Mouse (Mus musculus) heart, postnatal 0 days (tissue): ENCODE results near the gene Ticam1. TPM values are rescaled to one million over a fixed set of nuclear protein-coding genes. Genes with fewer than 3 reads are reported as not detected.

Source experiments
- ATAC-seq: fragments of 200-750 bp; cut with Nextera tagmentation; 2 replicates; pipeline ENCODE4 v1.8.0; 2017; ENCODE audit warnings: low read depth, moderate number of reproducible peaks, moderate library complexity; ENCODE audit not compliant: insufficient read depth
- DNase-seq: peaks from one replicate; pipeline ENCODE4 v3.0.0-alpha.2; 2016; ENCODE audit warnings: low spot score
- H3K27ac ChIP-seq: fragments of 300-500 bp; sonication (generic); 2 replicates; pipeline ENCODE4 v1.5.1; 2014; ENCODE audit warnings: low read depth, mild to moderate bottlenecking
- H3K27me3 ChIP-seq: fragments of 300-500 bp; sonication (generic); 2 replicates; pipeline ENCODE4 v1.6.1; 2014; ENCODE audit warnings: low read length, mixed read lengths; ENCODE audit not compliant: control insufficient read depth, insufficient read depth
- H3K36me3 ChIP-seq: fragments of 300-500 bp; sonication (generic); replicated peaks from 2 replicates; pipeline ENCODE4 v1.6.1; 2014; ENCODE audit warnings: low read length, mixed read lengths; ENCODE audit not compliant: control insufficient read depth, insufficient read depth
- H3K4me1 ChIP-seq: fragments of 300-500 bp; sonication (generic); 2 replicates; pipeline ENCODE4 v1.6.1; 2014; ENCODE audit warnings: antibody characterized with exemption; ENCODE audit not compliant: control insufficient read depth, insufficient read depth
- H3K4me2 ChIP-seq: fragments of 300-500 bp; sonication (generic); 2 replicates; pipeline ENCODE4 v1.6.1; 2014; ENCODE audit warnings: low read depth, mild to moderate bottlenecking, low read length, moderate library complexity
- H3K4me3 ChIP-seq: fragments of 300-500 bp; sonication (generic); 2 replicates; pipeline ENCODE4 v1.5.1; 2014; ENCODE audit warnings: low read depth, low read length
- H3K9ac ChIP-seq: fragments of 300-500 bp; sonication (generic); replicated peaks from 2 replicates; pipeline ENCODE4 v1.6.1; 2014; ENCODE audit warnings: low read depth, low read length, mixed read lengths
- H3K9me3 ChIP-seq: fragments of 300-500 bp; sonication (generic); replicated peaks from 2 replicates; pipeline ENCODE4 v1.6.1; 2016; ENCODE audit warnings: low read length; ENCODE audit not compliant: control insufficient read depth
- CTCF ChIP-seq: IDR thresholded peaks from 2 replicates; pipeline ENCODE4 v1.5.1; 2016; ENCODE audit warnings: antibody characterized with exemption, control low read depth, low read depth
- EP300 ChIP-seq: IDR thresholded peaks from 2 replicates; pipeline ENCODE4 v1.6.1; 2016; ENCODE audit warnings: antibody characterized with exemption, low read depth
- WGBS: fragments of 180-500 bp; shearing (Covaris S2); extraction: QIAGEN DNeasy Blood & Tissue Kit; methylation state at CpG from one replicate; pipeline ENCODE4 v1.1.7; 2014; 5-methylcytosine and 5-hydroxymethylcytosine counted together
- polyA plus RNA-seq: library from polyadenylated mRNA; unstranded; fragments of >200 nt; fragmentation: Nextera tagmentation; extraction: Ambion mirVana; gene quantifications from 2 replicates; pipeline ENCODE4 v1.2.1, GENCODE M21; 2015
- total RNA-seq: library from RNA; depleted of rRNA; stranded (reverse); fragments of >200 nt; gene quantifications from 2 replicates; pipeline ENCODE4 v1.2.3, GENCODE M21; 2014; ENCODE audit warnings: low replicate concordance; rRNA removed

The Ticam1 gene
- total RNA-seq (12.3 and 13.8 TPM in 2 replicates), polyA plus RNA-seq (4.4 and 4.6 TPM in 2 replicates)

- TF ChIP-seq CTCF (peak; percentile 39), EP300 (peak; percentile 97)
- ATAC-seq (peak; percentile 95), DNase-seq (peak; percentile 99)
- Histone ChIP-seq H3K9ac (peak within 1 kb of the TSS; percentile 86), H3K4me2 (peak within 1 kb of the TSS; percentile 80), H3K27ac (peak within 1 kb of the TSS; percentile 91), H3K27me3 (no peaks in the 10 kb centered on the region), H3K9me3 (no peaks in the 10 kb centered on the region), H3K4me3 (peak within 1 kb of the TSS; percentile 71), H3K36me3 (peaks cover 42% of the 10 kb centered on the region), H3K4me1 (peaks cover 23% of the 10 kb centered on the region; the same call in 1 of the 2 replicates)
- WGBS, result 3% methylated on average over 18 of the region's 21 CpGs
These were observed at the start of gene Ticam1 for GRCm38 (mm10) chr17:56276643-56277566. TSS of gene Ticam1 (minus strand) at chr17:56276786.

DNA sequence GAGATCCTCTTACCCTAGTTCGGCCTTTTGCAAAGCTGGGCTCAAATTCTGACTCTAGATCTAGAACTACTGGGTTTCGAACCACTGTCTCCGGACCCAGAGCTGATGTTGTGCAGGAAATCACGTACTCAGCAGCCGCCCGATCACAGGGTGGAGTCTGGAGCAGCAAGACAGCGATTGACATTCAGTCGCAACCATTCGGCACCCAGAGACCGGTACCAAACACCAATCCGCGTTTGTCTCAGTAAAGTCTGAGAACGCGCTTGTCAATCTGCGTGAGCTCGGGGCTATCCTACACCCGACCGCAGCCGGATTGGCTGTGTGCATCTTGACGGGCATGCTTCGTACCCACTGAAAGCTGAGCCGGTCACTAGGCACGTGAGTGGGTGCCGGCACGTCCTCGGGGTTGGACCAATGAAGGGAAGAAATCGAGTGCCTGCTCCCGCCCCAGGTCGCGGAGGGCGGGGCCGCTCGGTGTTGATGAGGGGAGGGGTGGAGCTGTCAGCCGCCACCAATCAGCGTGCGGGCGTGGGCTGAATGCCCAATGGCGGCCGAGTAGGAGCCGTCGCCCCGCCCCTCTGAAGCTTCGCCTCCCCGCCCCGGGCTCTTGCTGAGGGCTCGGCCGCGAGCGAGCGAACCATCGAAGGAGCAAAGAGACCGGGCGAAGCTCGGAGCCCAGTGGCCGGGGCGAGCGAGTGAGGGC, 49.0 kb upstream of the Ticam1 start, which contains the start of gene Kdm4b:
TSS of gene Kdm4b (plus strand) at position 613 of the 703 bp plus-strand sequence.
- under 1% methylated on average over 54 of the region's 57 CpGs for WGBS
- Histone ChIP-seq H3K4me1 (peaks cover 33% of the 10 kb centered on the region), H3K9me3 (no peaks in the 10 kb centered on the region), H3K4me3 (peak within 1 kb of the TSS; percentile 93), H3K27ac (peak within 1 kb of the TSS; percentile 99), H3K36me3 (peaks cover 15% of the 10 kb centered on the region), H3K9ac (peak within 1 kb of the TSS; percentile 94), H3K27me3 (no peaks in the 10 kb centered on the region), H3K4me2 (peak within 1 kb of the TSS; percentile 88)
- peak; percentile 1; the same call in 1 of the 2 replicates for TF ChIP-seq CTCF
- TF ChIP-seq EP300, result no peak; the same call in 1 of the 2 replicates
- peak; percentile 97 for ATAC-seq
- peak; percentile 99 for DNase-seq

DNA sequence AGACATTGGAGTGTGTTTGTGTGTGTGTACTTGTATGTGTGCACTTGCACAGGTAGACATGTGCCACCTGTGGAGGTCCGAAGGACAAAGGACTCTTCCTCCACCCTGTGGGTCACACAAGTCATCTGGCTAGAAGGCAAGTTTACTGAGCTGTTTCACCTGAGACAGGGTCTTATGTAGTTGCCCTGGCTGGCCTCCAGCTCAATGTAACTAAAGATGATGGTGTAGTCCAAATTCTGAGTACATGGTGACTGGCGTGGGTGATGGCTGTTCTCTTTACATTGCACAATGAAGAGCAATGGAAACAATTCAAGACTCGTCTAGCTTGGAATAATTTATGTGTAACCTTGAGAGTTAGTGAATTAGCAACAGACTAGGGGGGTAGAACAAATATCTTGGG, 47.8 kb upstream of the Ticam1 start:
- Histone ChIP-seq H3K4me3 (no peak overlapping the region), H3K4me1 (peaks cover 24% of the 10 kb centered on the region)

GRCm38 (mm10) chr17:56309191-56309945, 32.8 kb upstream of the Ticam1 start:
- Histone ChIP-seq H3K27me3 (no peaks in the 10 kb centered on the region), H3K4me3 (no peak overlapping the region), H3K9me3 (no peaks in the 10 kb centered on the region), H3K9ac (no peak overlapping the region), H3K27ac (no peak overlapping the region), H3K36me3 (peaks cover 47% of the 10 kb centered on the region), H3K4me2 (no peak overlapping the region), H3K4me1 (peaks cover 11% of the 10 kb centered on the region)
- TF ChIP-seq EP300 (no peak), CTCF (no peak)
- WGBS, result 82% methylated on average over 15 of the region's 15 CpGs
- DNase-seq (no peak), ATAC-seq (no peak)

More for the DNA sequence above, 47.8 kb upstream of the Ticam1 start:
- DNase-seq, result no peak
- TF ChIP-seq EP300, result no peak
- no peak for TF ChIP-seq CTCF
- no peak overlapping the region for H3K4me2 ChIP-seq
- no peaks in the 10 kb centered on the region for H3K9me3 ChIP-seq
- WGBS, result 76% methylated on average over 3 of the region's 3 CpGs
- H3K9ac ChIP-seq, result no peak overlapping the region
- H3K27me3 ChIP-seq, result no peaks in the 10 kb centered on the region
- ATAC-seq, result no peak
- H3K27ac ChIP-seq, result no peak overlapping the region
- H3K36me3 ChIP-seq, result peaks cover 25% of the 10 kb centered on the region

GRCm38 (mm10) chr17:56308088-56308487, 31.5 kb upstream of the Ticam1 start:
- WGBS, result 60% methylated on average over 6 of the region's 6 CpGs
- Histone ChIP-seq H3K27me3 (no peaks in the 10 kb centered on the region), H3K9me3 (no peaks in the 10 kb centered on the region), H3K4me1 (peaks cover 13% of the 10 kb centered on the region), H3K36me3 (peaks cover 36% of the 10 kb centered on the region), H3K9ac (no peak overlapping the region), H3K4me2 (no peak overlapping the region), H3K27ac (no peak overlapping the region), H3K4me3 (no peak overlapping the region)
- DNase-seq (no peak), ATAC-seq (no peak)
- TF ChIP-seq EP300 (no peak), CTCF (no peak)
